23 mouse cellular contexts compared by ENCODE assay signal in genomic region chr11:96201741-96202140, GRCm38 (mm10). TPM values are rescaled to one million over a fixed set of nuclear protein-coding genes. Genes with fewer than 3 reads are reported as not detected.
"Had no signal": no experiment of that assay in that cellular context is flagged by ENCODE, and none has a peak within 500 bp of the region (broad histone marks: within the 10 kb centered on the region; RNA-seq: fewer than 3 reads in every experiment).

No protein-coding gene starts in this region.

- ATAC-seq: liver, postnatal 0 days; lung, postnatal 0 days; midbrain, embryonic 16.5 days had no signal

- H3K9ac ChIP-seq: liver, embryonic 15.5 days; liver, postnatal 0 days; lung, embryonic 15.5 days; midbrain, embryonic 12.5 days; neural tube, embryonic 13.5 days; stomach, embryonic 15.5 days had no signal

- H3K4me1 ChIP-seq: liver, embryonic 15.5 days; midbrain, embryonic 12.5 days; neural tube, embryonic 13.5 days; stomach, embryonic 15.5 days had no signal

- H3K27ac ChIP-seq: liver, embryonic 15.5 days; lung, embryonic 15.5 days; macrophage; midbrain, embryonic 12.5 days; neural tube, embryonic 13.5 days; stomach, embryonic 15.5 days; stomach, postnatal 0 days had no signal

- DNase-seq: liver, postnatal 0 days; lung, adult 2 months; lung, postnatal 14 days; lung, postnatal 36 days; midbrain, embryonic 14.5 days; right cerebral cortex, postnatal 14 days; thymus, adult 2 months; thymus, postnatal 25 days; thymus, postnatal 4 days had no signal

- H3K36me3 ChIP-seq: liver, embryonic 15.5 days; lung, embryonic 15.5 days; midbrain, embryonic 12.5 days; neural tube, embryonic 13.5 days; stomach, embryonic 15.5 days had no signal

- H3K4me3 ChIP-seq: liver, embryonic 15.5 days; lung, embryonic 15.5 days; megakaryocyte, embryonic 14.5 days; midbrain, embryonic 12.5 days; neural tube, embryonic 13.5 days; stomach, embryonic 15.5 days had no signal

- H3K9me3 ChIP-seq: liver, embryonic 15.5 days; lung, embryonic 15.5 days; megakaryocyte, embryonic 14.5 days; midbrain, embryonic 12.5 days; neural tube, embryonic 13.5 days; stomach, embryonic 15.5 days had no signal

- H3K4me2 ChIP-seq: liver, embryonic 15.5 days; lung, embryonic 15.5 days; midbrain, embryonic 12.5 days; neural tube, embryonic 13.5 days; stomach, embryonic 15.5 days had no signal

RNA-seq across cellular contexts. Expression of gene Hoxb13, which starts 7.6 kb away (rescaled TPM):
- total RNA-seq: megakaryocyte progenitor cell, adult 5-6 weeks; monocyte, adult 5-6 weeks; neutrophil, adult 5-6 weeks had no signal
- polyA plus RNA-seq: liver, embryonic 15.5 days; liver, postnatal 0 days; lung, adult 2 months; lung, embryonic 15.5 days; lung, postnatal 0 days; macrophage; midbrain, embryonic 12.5 days; midbrain, embryonic 14.5 days; midbrain, embryonic 16.5 days; neural tube, embryonic 13.5 days; spleen, adult 2 months; stomach, embryonic 15.5 days; stomach, postnatal 0 days had no signal
